Mouse (Mus musculus) bone marrow macrophage, adult 2 months (primary cell): ENCODE measurements around the gene Ppp1r14b.

Experiments used
- CTCF ChIP-seq: IDR thresholded peaks from 2 replicates; pipeline ENCODE4 v1.5.1; 2012; ENCODE audit warnings: low read depth, mild to moderate bottlenecking, low read length, moderate library complexity
- POLR2A ChIP-seq: IDR thresholded peaks from 2 replicates; pipeline ENCODE4 v1.6.1; 2012; ENCODE audit warnings: mild to moderate bottlenecking, low read depth, low read length, borderline replicate concordance

DNA sequence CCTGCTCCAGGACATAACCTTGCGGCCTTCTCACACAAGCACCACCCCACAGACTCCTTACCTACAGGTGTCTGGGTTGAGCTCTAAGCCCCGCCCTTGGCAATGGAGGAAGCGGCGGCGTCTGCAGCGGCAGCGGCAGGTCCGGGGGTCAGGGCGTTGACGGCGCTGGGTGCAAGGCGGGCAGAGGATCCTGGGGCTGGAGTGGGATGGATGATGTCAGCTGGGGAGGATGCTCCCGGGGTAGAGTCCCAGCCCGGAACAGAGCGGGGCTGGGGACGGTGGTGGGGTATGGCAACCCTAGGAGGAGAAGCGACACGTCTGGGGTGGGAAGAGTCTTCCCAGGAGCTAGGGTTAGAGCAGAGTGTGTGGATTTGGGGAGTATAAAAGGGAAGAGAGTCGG is 10.5 kb downstream of the Ppp1r14b start:
- TF ChIP-seq CTCF (no peak), POLR2A (no peak)
